Mouse (Mus musculus) megakaryocyte, embryonic 14.5 days (primary cell): ENCODE measurements around the gene Rrp1. TPM values are rescaled to one million over a fixed set of nuclear protein-coding genes. Genes with fewer than 3 reads are reported as not detected.
A peak's percentile ranks its signal among the peaks of the same experiment; 100 is the strongest.
"Not testable (repeated sequence)": the region's sequence is repeated elsewhere in the genome, so short reads cannot be mapped to it uniquely, and the experiment has no call there.

Experiments
- H3K27me3 ChIP-seq: replicated peaks from 2 replicates; pipeline ENCODE3; 2012; ENCODE audit warnings: inconsistent platforms
- H3K36me3 ChIP-seq: replicated peaks from 2 replicates; pipeline ENCODE3; 2012; ENCODE audit warnings: low read length, inconsistent platforms, mixed read lengths
- H3K4me1 ChIP-seq: 2 replicates; pipeline ENCODE4 v1.6.1; 2012; ENCODE audit warnings: inconsistent platforms
- H3K4me3 ChIP-seq: replicated peaks from 2 replicates; pipeline ENCODE3; 2012; ENCODE audit warnings: moderate library complexity, mild to moderate bottlenecking, inconsistent platforms
- H3K9me3 ChIP-seq: 2 replicates; pipeline ENCODE4 v1.6.1; 2012; ENCODE audit warnings: inconsistent platforms
- FLI1 ChIP-seq: IDR thresholded peaks from 2 replicates; pipeline ENCODE4 v1.6.1; 2012; ENCODE audit warnings: low read length, inconsistent platforms, mixed read lengths
- GATA1 ChIP-seq: IDR thresholded peaks from 3 replicates; pipeline ENCODE4 v1.6.1; 2012; ENCODE audit warnings: mixed read lengths, low read length, inconsistent platforms, borderline replicate concordance
- polyA plus RNA-seq: library from polyadenylated mRNA; stranded (reverse); fragments of >175 nt; gene quantifications from 2 replicates; pipeline ENCODE4 v1.2.3, GENCODE M21; 2012; ENCODE audit warnings: low replicate concordance; ENCODE audit not compliant: insufficient read depth

Rrp1 gene
- polyA plus RNA-seq, 1 experiment, result 210 TPM

DNA sequence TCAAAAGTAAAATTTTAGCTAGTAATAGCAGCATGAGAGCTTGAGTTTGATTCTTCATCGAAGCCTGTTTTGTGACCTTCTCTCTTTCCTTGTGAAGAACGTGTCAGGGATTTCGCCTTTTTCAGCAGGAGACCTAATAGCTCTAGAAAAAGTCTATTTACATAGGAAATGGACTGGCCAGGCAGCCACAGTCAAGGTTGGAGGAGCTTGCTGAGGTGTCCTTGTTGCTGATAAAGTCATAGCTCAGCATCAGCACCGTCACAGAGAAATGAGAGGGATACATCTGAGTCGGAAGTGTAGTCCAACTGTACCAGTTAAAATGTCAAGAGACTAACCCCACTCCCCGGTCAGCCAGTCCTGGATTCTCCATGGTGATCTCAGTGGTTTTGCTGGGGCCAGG lies 47.3 kb downstream of the Rrp1 start:
- Histone ChIP-seq H3K36me3 (no peaks in the 10 kb centered on the region), H3K4me1 (peaks cover 90% of the 10 kb centered on the region), H3K9me3 (peaks cover 12% of the 10 kb centered on the region; the same call in 1 of the 2 replicates), H3K4me3 (no peak overlapping the region), H3K27me3 (no peaks in the 10 kb centered on the region)
- TF ChIP-seq GATA1, result no peak
- no peak for TF ChIP-seq FLI1

DNA sequence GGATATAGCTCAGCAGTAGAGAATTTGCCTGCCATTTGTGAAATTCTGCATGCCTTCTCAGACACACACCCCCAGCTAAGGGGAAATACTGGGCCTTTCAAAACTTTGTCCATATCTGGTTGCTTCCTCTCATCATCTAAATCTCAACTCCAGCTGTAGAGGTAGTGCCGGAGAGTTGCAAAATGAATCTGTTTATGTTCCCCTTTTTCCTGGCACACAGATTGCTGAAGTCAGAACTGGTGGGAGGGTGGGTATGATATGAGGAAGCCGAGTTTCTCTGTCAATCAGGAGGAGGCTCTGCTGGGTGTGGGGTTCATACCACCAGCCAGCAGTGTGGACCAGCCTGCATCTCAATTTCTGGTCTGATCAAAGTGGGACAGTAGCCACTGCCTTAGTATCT lies 48.7 kb downstream of the Rrp1 start:
- Histone ChIP-seq H3K27me3 (no peaks in the 10 kb centered on the region), H3K4me1 (peaks cover 86% of the 10 kb centered on the region), H3K9me3 (0 out of 2 replicates have a peak, but pooled peaks cover 6% of the 10 kb centered on the region), H3K36me3 (no peaks in the 10 kb centered on the region), H3K4me3 (no peak overlapping the region)
- TF ChIP-seq GATA1 (no peak), FLI1 (no peak)

DNA sequence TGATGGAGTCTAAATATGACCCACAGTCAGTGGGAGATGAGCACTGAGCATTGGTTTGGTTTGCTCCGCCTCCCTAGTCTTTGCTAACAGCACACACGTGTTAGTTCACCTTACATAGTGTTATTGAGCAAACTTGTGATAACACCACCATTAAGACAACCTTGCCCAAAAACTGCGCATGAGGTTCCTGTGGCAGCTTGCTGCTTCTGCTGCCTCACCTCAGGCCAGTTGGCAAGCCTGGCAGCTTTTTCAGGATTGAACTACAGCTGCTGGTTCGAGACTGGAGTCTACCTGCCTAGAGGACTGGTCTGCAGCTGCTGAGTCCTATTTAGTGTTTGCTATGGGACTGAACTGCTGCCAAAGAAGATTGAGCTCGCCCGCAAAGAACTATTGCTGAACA lies 49.5 kb downstream of the Rrp1 start:
- Histone ChIP-seq H3K9me3 (0 out of 2 replicates have a peak, but pooled peaks cover 6% of the 10 kb centered on the region), H3K4me3 (no peak overlapping the region), H3K36me3 (no peaks in the 10 kb centered on the region), H3K27me3 (no peaks in the 10 kb centered on the region), H3K4me1 (peaks cover 83% of the 10 kb centered on the region)
- TF ChIP-seq GATA1, result no peak
- TF ChIP-seq FLI1, result no peak

DNA sequence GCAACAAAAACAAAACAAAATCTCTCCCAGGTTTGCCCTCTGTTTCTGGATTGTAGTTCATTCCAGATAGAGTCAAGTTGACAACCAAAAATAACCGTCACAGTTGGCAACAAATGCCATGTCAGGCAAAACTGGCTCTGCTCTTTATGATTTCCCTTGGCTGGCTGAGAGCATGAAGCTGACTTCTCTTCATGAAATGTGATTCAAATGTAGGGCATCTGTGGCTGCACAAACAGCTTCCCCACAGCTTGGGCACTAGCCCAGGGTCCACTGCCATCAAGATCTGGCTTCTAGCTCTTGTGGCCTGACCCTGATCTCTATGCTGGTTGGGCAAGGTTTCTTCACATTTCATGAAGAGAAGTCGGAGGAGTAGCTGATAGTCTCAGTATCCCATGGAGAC lies 50.9 kb downstream of the Rrp1 start:
- 0 out of 2 replicates have a peak, but pooled peaks cover 6% of the 10 kb centered on the region for H3K9me3 ChIP-seq
- TF ChIP-seq GATA1 (no peak), FLI1 (no peak)
- H3K4me1 ChIP-seq, result peaks cover 82% of the 10 kb centered on the region
- H3K36me3 ChIP-seq, result no peaks in the 10 kb centered on the region
- no peak overlapping the region for H3K4me3 ChIP-seq
- H3K27me3 ChIP-seq, result no peaks in the 10 kb centered on the region

DNA sequence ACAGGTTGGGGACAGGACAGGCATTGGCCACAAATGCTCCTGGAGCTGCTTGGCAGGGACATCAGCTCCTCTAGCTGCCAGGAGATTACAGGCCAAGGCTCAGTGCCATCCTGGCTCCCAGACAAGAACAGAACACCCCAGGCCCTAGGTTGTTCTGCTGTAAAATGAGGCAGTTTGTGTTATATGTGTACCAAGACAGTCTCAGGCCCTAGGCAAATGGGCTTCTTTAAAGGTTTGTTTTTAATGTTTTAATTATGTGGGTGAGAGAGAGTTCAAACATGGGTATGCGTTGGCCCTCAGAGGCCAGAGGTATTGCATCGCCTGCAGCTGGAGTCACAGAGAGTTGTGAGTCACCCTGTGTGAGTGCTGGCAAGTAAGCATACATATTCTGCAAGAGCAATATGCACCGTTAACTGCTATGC lies 52.5 kb downstream of the Rrp1 start:
- Histone ChIP-seq H3K36me3 (peaks cover 2% of the 10 kb centered on the region), H3K4me3 (no peak overlapping the region), H3K27me3 (no peaks in the 10 kb centered on the region), H3K9me3 (0 out of 2 replicates have a peak, but pooled peaks cover 6% of the 10 kb centered on the region), H3K4me1 (peaks cover 82% of the 10 kb centered on the region)
- TF ChIP-seq FLI1, result no peak
- TF ChIP-seq GATA1, result no peak

DNA sequence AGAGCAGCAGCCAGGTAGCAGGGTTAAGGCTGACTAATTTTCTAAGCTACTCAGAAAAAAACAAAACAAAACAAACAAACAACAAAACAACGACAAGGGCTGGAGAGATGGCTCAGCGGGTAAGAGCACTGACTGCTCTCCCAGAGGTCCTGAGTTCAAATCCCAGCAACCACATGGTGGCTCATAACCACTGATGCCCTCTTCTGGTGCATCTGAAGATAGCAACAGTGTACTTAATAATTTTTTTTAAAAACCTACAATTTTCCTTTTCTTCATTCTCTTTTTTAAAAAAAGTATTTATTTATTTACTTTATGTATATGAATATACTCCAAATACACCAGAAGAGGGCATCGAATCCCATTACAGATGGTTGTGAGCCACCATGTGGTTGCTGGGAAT lies 53.8 kb downstream of the Rrp1 start:
- not testable (repeated sequence) for H3K27me3 ChIP-seq, H3K9me3 ChIP-seq, H3K36me3 ChIP-seq, H3K4me3 ChIP-seq
- peaks cover 83% of the 10 kb centered on the region for H3K4me1 ChIP-seq

DNA sequence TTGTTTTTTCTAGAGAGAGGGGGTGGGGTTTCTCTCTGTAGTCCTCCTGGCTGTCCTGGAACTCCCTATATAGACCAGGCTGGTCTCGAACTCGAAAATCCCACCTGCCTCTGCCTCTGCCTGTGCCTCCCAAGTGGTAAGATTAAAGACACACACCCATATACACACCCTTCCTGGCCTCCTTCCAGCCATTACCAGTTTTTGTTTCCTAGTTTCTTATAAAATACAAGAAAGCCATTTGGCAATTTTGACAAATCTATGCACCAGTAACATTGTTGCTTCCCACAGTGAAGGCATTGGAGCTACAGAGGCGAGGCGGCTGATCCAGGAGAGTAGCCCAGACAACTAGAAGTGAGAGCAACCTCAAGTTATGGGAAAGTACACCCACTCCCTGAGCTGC lies 54.6 kb downstream of the Rrp1 start:
- Histone ChIP-seq H3K4me1 (peaks cover 83% of the 10 kb centered on the region), H3K9me3 (0 out of 2 replicates have a peak, but pooled peaks cover 4% of the 10 kb centered on the region), H3K4me3 (no peak overlapping the region), H3K27me3 (no peaks in the 10 kb centered on the region), H3K36me3 (peaks cover 2% of the 10 kb centered on the region)
- no peak for TF ChIP-seq GATA1
- TF ChIP-seq FLI1, result no peak

DNA sequence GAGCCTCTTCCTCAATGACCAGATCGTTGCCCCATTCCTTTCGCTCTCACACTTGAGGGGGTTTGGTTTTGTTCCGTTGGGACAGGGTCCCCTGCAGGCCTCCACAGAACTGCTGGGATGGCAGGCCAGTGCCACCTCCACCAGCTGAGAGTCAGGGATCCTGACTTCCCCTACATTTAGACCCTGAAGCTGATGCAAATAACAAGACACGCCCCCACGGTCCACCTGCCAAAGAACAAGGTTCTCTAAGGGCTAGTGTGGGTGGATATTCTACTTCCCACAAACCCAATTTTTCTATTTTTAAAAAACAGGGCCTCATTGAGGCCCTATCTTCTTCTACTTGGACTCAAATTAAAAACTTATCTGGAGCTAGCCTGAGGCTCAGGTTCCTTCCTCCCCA lies 55.1 kb downstream of the Rrp1 start:
- Histone ChIP-seq H3K27me3 (no peaks in the 10 kb centered on the region), H3K4me1 (peaks cover 83% of the 10 kb centered on the region), H3K9me3 (no peaks in the 10 kb centered on the region), H3K36me3 (peaks cover 2% of the 10 kb centered on the region), H3K4me3 (peak overlapping the region; percentile 74)
- TF ChIP-seq GATA1 (no peak), FLI1 (no peak)

DNA sequence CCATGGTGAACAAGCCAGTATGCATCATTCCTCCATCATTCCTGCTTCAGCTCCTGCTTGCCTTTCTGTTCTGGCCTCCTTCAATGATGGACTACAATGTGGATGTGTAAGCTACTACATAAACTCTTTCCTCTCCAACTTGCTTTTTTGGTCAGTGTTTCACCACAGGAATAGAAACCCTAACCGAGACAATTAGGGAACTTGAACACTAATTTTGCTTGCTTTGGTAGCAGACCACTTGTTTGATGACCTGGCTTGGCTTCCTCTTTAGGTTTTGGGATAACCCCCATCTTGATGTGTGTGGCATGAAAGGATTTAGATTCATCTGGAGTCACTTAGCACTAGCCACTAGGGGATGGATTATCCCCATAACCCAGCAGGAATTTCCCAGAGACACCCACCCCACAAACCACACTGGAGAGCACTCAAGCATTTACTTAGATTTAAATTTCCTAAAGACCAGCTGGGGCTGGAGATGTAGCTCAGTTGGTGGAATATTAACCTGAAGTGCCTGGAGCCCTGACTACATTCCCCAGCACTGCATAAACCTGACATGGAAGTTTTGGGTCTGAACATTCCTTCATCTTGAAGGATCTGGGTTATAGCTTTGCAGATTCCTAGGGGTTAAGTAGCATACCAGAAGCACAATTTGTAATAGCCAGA lies 56.8 kb downstream of the Rrp1 start:
- Histone ChIP-seq H3K4me1 (peaks cover 77% of the 10 kb centered on the region), H3K4me3 (no peak overlapping the region), H3K36me3 (peaks cover 2% of the 10 kb centered on the region), H3K9me3 (no peaks in the 10 kb centered on the region), H3K27me3 (no peaks in the 10 kb centered on the region)
- TF ChIP-seq FLI1, result no peak
- no peak for TF ChIP-seq GATA1

DNA sequence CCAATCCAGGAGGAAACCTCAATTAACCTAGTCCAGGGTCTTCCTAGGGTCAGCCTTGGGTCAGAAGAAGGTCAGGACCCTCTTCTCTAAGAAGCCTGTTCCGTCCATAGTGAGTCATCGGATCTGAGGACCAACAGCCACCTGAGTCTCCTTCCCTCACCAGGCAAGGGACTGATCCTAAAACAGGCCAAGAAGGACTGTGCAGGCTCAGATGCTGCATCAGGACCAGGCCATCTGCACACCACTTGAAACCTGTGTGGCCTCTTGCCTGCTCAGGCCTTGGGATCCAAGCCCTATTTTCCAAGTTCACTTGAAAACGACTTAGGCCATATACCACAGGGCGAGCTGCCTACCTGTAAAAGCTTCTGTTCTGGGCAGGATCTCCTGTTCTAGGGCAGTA lies 59.6 kb downstream of the Rrp1 start:
- Histone ChIP-seq H3K9me3 (no peaks in the 10 kb centered on the region), H3K36me3 (peaks cover 20% of the 10 kb centered on the region), H3K27me3 (peaks cover 3% of the 10 kb centered on the region), H3K4me1 (peaks cover 86% of the 10 kb centered on the region), H3K4me3 (peak overlapping the region; percentile 78)
- TF ChIP-seq FLI1 (no peak), GATA1 (no peak)

DNA sequence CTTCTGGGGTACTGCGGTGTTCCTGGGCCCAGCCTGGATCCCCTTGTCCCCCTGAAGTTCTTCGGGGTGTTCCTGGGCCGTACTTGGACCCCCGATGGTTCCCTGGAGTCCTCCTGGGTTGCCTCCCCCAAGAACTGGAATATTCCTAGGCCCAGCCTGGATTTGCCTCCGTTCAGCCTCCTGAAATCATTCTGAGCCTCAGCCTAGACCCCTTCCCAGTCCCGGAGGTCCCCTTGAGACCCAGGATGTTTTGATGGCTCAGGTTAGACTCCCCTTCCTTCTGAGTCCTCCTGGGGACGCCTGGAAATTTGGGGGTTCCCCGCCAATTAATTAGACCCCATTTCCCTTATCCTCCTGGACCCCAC lies 60.2 kb downstream of the Rrp1 start:
- TF ChIP-seq FLI1, result no peak
- TF ChIP-seq GATA1, result no peak
- H3K36me3 ChIP-seq, result peaks cover 26% of the 10 kb centered on the region
- H3K27me3 ChIP-seq, result peaks cover 3% of the 10 kb centered on the region
- peak overlapping the region; percentile 93 for H3K4me3 ChIP-seq
- H3K9me3 ChIP-seq, result no peaks in the 10 kb centered on the region
- peaks cover 86% of the 10 kb centered on the region for H3K4me1 ChIP-seq
